Mouse (Mus musculus) midbrain, embryonic 16.5 days (tissue): ENCODE results near the gene Mcts2. TPM values are rescaled to one million over a fixed set of nuclear protein-coding genes. Genes with fewer than 3 reads are reported as not detected.

Experiments
- ATAC-seq: fragments of 200-750 bp; cut with Nextera tagmentation; 2 replicates; pipeline ENCODE4 v1.8.0; 2017; ENCODE audit warnings: moderate TSS enrichment
- H3K27ac ChIP-seq: fragments of 300-500 bp; sonication (generic); 2 replicates; pipeline ENCODE4 v1.5.1; 2014; ENCODE audit warnings: mild to moderate bottlenecking, low read length, mixed read lengths
- H3K27me3 ChIP-seq: fragments of 300-500 bp; sonication (generic); 2 replicates; pipeline ENCODE4 v1.6.1; 2014; ENCODE audit warnings: low read depth, low read length, mixed read lengths; ENCODE audit not compliant: control insufficient read depth, insufficient read depth
- H3K36me3 ChIP-seq: fragments of 300-500 bp; sonication (generic); 2 replicates; pipeline ENCODE4 v1.6.1; 2014; ENCODE audit warnings: mild to moderate bottlenecking, low read length, moderate library complexity, mixed read lengths; ENCODE audit not compliant: control insufficient read depth, insufficient read depth
- H3K4me1 ChIP-seq: fragments of 300-500 bp; sonication (generic); 2 replicates; pipeline ENCODE4 v1.6.1; 2014; ENCODE audit warnings: mild to moderate bottlenecking, low read length, mixed read lengths; ENCODE audit not compliant: control insufficient read depth, insufficient read depth
- H3K4me2 ChIP-seq: fragments of 300-500 bp; sonication (generic); 2 replicates; pipeline ENCODE4 v1.6.1; 2014; ENCODE audit warnings: mild to moderate bottlenecking, low read length, mixed read lengths
- H3K4me3 ChIP-seq: fragments of 300-500 bp; sonication (generic); 2 replicates; pipeline ENCODE4 v1.5.1; 2014; ENCODE audit warnings: low read depth, mild to moderate bottlenecking, low read length, moderate library complexity, mixed read lengths
- H3K9ac ChIP-seq: fragments of 300-500 bp; sonication (generic); 2 replicates; pipeline ENCODE4 v1.6.1; 2014; ENCODE audit warnings: low read depth, low read length, mixed read lengths
- H3K9me3 ChIP-seq: fragments of 300-500 bp; sonication (generic); replicated peaks from 2 replicates; pipeline ENCODE4 v1.6.1; 2014; ENCODE audit warnings: mild to moderate bottlenecking, low read length, mixed read lengths; ENCODE audit not compliant: control insufficient read depth, poor library complexity, severe bottlenecking
- WGBS: fragments of 180-500 bp; shearing (Covaris S2); extraction: QIAGEN DNeasy Blood & Tissue Kit; methylation state at CpG from one replicate; pipeline ENCODE4 v1.1.7; 2014; 5-methylcytosine and 5-hydroxymethylcytosine counted together
- polyA plus RNA-seq: library from polyadenylated mRNA; unstranded; fragments of >200 nt; fragmentation: Nextera tagmentation; extraction: Ambion mirVana; gene quantifications from 2 replicates; pipeline ENCODE4 v1.2.1, GENCODE M21; 2015

Mcts2 gene
- polyA plus RNA-seq, 1 experiment from 2014 or later, result 31.1 TPM

DNA sequence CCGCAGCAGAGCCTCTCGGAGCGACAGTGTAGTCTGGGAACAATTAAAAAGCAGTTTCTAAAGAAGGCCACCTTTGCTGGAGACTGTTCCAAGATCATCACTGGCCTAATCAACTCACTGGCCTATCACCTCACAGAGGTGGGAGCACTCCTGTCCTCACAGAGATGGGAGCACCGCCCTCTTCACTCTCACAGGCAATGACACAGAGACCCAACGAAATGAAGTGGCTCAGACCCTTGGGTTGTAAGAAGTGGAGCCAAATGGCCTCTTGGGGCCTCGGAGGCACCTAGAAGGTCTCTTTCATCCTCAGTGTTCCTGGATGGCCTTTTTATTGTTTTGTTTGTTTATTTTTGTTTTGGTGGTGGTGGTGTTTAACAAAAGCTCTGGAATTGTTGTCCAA, 39.4 kb downstream of the Mcts2 start:
- Histone ChIP-seq H3K27me3 (0 out of 2 replicates have a peak, but pooled peaks cover 2% of the 10 kb centered on the region), H3K4me2 (no peak overlapping the region), H3K9ac (no peak overlapping the region), H3K9me3 (no peaks in the 10 kb centered on the region), H3K36me3 (no peaks in the 10 kb centered on the region), H3K4me3 (no peak overlapping the region), H3K4me1 (no peaks in the 10 kb centered on the region), H3K27ac (no peak overlapping the region)
- WGBS, result 88% methylated on average over 6 of the region's 6 CpGs
- no peak for ATAC-seq

DNA sequence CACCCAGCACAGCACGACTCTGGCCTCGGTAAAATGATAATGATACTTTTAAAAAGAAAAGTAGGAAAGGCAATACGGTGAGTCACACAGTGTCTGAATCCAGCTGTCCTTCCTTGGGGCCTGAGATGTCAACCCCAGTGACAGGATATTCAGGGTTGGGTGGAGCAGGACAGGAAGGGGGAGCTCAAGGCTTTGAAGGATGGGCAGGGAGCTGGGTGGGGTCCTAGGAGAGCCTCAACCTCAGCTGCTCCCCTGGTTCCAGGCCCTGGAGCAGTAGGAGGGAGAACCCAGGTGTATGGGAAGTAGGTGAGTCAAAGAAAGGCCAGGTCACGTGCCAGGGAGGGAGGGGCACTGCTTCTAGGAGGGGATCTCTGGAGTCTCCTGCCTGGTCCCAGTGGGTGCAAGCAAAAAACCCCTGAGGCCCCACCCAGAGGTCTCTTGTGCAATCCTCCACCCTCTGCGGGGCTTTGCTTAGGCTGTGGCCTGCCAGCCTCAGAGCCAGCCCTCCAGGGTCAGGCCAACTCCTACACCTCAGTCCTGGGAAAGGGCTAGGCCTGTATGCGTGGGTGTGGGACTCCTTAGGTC, 40.0 kb downstream of the Mcts2 start:
- Histone ChIP-seq H3K4me1 (no peaks in the 10 kb centered on the region), H3K9ac (no peak overlapping the region), H3K4me2 (no peak overlapping the region), H3K4me3 (no peak overlapping the region), H3K27me3 (0 out of 2 replicates have a peak, but pooled peaks cover 2% of the 10 kb centered on the region), H3K27ac (no peak overlapping the region), H3K36me3 (no peaks in the 10 kb centered on the region), H3K9me3 (no peaks in the 10 kb centered on the region)
- no peak for ATAC-seq
- WGBS, result 60% methylated on average over 6 of the region's 6 CpGs

DNA sequence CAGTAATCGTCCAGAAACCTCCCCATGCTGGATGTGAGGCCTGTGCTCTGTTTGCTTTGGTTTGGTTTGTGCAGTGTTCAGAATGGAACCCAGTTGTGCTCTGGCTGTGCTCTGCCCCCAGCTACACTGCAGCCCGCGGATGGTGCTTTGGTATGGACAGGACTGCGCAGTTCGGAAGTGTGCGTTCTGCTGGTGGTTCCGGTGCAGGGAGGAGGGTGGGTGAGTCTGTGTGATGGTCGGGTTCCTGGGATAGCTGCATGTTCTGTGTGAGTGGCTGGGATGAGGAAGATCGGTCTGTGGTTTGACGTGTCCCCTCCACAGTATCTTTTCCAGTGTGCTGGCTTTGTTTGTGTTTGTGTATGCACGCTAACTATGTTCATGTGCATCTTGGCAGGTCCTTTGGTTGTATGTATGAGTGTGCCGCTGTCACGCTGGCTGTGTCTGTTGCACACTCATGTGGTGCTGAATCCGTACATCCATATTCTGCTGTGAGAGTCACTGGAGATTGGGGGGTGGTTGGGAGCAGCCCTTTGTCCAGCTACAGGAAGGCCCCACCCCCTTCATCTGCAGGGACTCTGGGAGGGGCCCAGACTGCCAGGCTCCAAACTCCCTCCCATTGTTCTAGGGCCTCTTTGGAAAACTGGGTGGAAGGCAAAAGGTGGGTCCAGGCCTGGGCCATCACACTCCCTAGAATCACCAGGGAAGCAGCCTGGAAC, 41.1 kb downstream of the Mcts2 start:
- no peak for ATAC-seq
- Histone ChIP-seq H3K4me2 (no peak overlapping the region), H3K9me3 (no peaks in the 10 kb centered on the region), H3K4me3 (no peak overlapping the region), H3K9ac (no peak overlapping the region), H3K36me3 (no peaks in the 10 kb centered on the region), H3K27ac (no peak overlapping the region), H3K27me3 (0 out of 2 replicates have a peak, but pooled peaks cover 2% of the 10 kb centered on the region), H3K4me1 (no peaks in the 10 kb centered on the region)
- WGBS, result 83% methylated on average over 14 of the region's 14 CpGs

DNA sequence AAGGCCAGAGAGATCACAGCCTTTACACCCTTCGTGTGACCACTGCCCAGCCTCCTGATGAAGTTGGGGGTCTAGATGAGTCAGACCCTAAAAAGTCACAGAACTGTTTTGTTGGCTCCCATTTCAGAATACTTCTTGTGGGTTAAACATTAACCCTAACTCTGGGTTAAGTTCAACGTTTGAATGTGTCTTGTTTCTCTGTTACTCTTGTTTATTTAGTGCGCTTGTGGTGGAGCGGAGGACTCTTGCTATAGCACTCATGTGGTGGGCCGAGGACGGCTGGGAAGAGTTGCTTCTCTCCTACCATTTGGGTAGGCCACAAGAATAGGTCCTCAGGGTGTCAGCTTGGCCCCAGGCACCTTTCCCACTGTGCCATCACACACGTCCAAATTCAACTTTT, 41.8 kb downstream of the Mcts2 start:
- 0 out of 2 replicates have a peak, but pooled peaks cover under 1% of the 10 kb centered on the region for H3K27me3 ChIP-seq
- no peak overlapping the region for H3K4me2 ChIP-seq
- no peaks in the 10 kb centered on the region for H3K9me3 ChIP-seq
- no peak overlapping the region for H3K9ac ChIP-seq
- ATAC-seq, result no peak
- no peak overlapping the region for H3K4me3 ChIP-seq
- H3K27ac ChIP-seq, result no peak overlapping the region
- H3K36me3 ChIP-seq, result no peaks in the 10 kb centered on the region
- H3K4me1 ChIP-seq, result no peaks in the 10 kb centered on the region
- 89% methylated on average over 7 of the region's 7 CpGs for WGBS

DNA sequence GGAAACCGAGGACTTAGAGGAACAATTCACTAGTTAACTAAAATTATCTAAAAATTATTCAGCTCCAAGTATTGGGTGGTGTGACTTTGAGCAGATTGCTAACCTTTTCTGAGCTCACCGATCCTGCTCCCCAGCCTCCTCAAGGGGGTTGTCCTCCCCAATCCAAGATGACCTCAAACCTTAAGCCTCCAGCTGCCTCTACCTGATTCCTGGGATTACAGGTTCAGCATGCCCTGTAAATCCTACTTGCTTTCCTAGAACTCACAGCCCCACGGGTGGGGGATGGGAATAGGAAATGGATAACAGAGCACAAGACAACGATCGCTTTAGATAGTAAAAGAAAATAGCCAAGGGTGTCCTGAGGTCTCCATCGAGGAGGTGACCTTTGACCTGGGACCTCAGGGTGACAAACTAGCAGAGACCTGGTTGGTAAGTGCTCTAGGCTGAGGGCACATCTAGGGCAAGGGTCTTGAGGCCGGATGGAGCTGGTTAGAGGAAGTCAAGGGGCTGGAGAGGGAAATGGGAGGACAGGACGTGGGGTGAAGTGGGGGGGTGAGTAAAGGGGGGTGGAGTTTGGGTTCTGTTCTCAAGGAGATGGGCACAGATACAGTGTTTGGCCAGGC, 42.3 kb downstream of the Mcts2 start:
- no peaks in the 10 kb centered on the region for H3K9me3 ChIP-seq
- no peaks in the 10 kb centered on the region for H3K4me1 ChIP-seq
- no peaks in the 10 kb centered on the region for H3K27me3 ChIP-seq
- no peak for ATAC-seq
- 68% methylated on average over 8 of the region's 8 CpGs for WGBS
- no peak overlapping the region for H3K4me3 ChIP-seq
- no peak overlapping the region for H3K4me2 ChIP-seq
- no peaks in the 10 kb centered on the region for H3K36me3 ChIP-seq
- H3K27ac ChIP-seq, result no peak overlapping the region
- H3K9ac ChIP-seq, result no peak overlapping the region

GRCm38 (mm10) chr2:152729636-152730020, 42.8 kb downstream of the Mcts2 start:
- Histone ChIP-seq H3K4me1 (peaks cover 2% of the 10 kb centered on the region), H3K9me3 (no peaks in the 10 kb centered on the region), H3K27ac (no peak overlapping the region), H3K27me3 (no peaks in the 10 kb centered on the region), H3K4me3 (no peak overlapping the region), H3K36me3 (no peaks in the 10 kb centered on the region), H3K4me2 (no peak overlapping the region), H3K9ac (no peak overlapping the region)
- no peak for ATAC-seq
- WGBS, result 57% methylated on average over 7 of the region's 7 CpGs

- WGBS, result 83% methylated on average over 2 of the region's 2 CpGs
- Histone ChIP-seq H3K4me3 (no peak overlapping the region), H3K4me2 (no peak overlapping the region), H3K36me3 (no peaks in the 10 kb centered on the region), H3K9ac (no peak overlapping the region), H3K9me3 (no peaks in the 10 kb centered on the region), H3K4me1 (peaks cover 25% of the 10 kb centered on the region), H3K27me3 (no peaks in the 10 kb centered on the region; the same call in 1 of the 2 replicates), H3K27ac (no peak overlapping the region)
- no peak for ATAC-seq
Measured at GRCm38 (mm10) chr2:152733201-152733600, 46.4 kb downstream of the Mcts2 start.

DNA sequence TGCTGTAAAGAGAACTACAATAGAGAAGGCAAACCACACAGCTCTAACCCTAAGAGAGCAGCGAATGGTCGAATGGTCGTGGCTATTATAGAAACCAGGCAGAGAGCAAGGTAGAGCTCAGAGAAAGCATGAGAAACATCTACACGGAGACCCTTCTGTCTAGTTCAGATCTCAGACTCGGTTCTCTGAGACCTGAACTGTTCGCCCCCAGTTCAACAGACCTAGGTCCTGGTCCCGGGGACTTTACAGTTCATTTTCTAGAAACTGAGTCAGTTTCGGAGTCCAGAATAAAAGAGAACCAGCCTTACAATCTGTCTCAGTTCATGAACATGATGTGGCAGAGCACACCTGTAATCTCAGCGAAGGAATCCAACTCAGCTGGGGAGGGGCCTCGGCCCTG, 47.7 kb downstream of the Mcts2 start:
- Histone ChIP-seq H3K4me2 (peak overlapping the region; percentile 75), H3K4me3 (peak overlapping the region; percentile 41), H3K9ac (peak overlapping the region; percentile 52), H3K27me3 (no peaks in the 10 kb centered on the region; the same call in 1 of the 2 replicates), H3K9me3 (no peaks in the 10 kb centered on the region), H3K36me3 (no peaks in the 10 kb centered on the region), H3K4me1 (peaks cover 30% of the 10 kb centered on the region), H3K27ac (peak overlapping the region; percentile 12; the same call in 1 of the 2 replicates)
- WGBS, result 12% methylated on average over 10 of the region's 10 CpGs
- peak; percentile 49 for ATAC-seq

GRCm38 (mm10) chr2:152734984-152735383, 48.1 kb downstream of the Mcts2 start:
- peak overlapping the region; percentile 75 for H3K4me2 ChIP-seq
- no peaks in the 10 kb centered on the region for H3K9me3 ChIP-seq
- H3K9ac ChIP-seq, result peak overlapping the region; percentile 52
- H3K27ac ChIP-seq, result peak overlapping the region; percentile 12; the same call in 1 of the 2 replicates
- H3K4me3 ChIP-seq, result peak overlapping the region; percentile 41
- 0% methylated on average over 28 of the region's 28 CpGs for WGBS
- no peaks in the 10 kb centered on the region for H3K36me3 ChIP-seq
- H3K27me3 ChIP-seq, result no peaks in the 10 kb centered on the region; the same call in 1 of the 2 replicates
- H3K4me1 ChIP-seq, result peaks cover 30% of the 10 kb centered on the region
- ATAC-seq, result peak; percentile 93
